Mouse (Mus musculus) adrenal gland, adult (tissue): Measurements from ENCODE around the gene P2ry14.

ENCODE experiments used
- DNase-seq, 2 experiments: peaks; one replicate each; pipeline ENCODE4 v3.0.0; 2022 to 2023; ENCODE audit warnings: low spot score in 1 of 2; ENCODE audit not compliant: inconsistent age in 2 of 2

The P2ry14 gene

GRCm38 (mm10) chr3:59153424-59153823, at the start of gene P2ry14:
Gene P2ry14 (minus strand): TSS chr3:59153618.
- DNase-seq, result peak; percentile 68 to 83

GRCm38 (mm10) chr3:59197329-59197948, 44.0 kb upstream of the P2ry14 start:
- no peak for DNase-seq

DNA sequence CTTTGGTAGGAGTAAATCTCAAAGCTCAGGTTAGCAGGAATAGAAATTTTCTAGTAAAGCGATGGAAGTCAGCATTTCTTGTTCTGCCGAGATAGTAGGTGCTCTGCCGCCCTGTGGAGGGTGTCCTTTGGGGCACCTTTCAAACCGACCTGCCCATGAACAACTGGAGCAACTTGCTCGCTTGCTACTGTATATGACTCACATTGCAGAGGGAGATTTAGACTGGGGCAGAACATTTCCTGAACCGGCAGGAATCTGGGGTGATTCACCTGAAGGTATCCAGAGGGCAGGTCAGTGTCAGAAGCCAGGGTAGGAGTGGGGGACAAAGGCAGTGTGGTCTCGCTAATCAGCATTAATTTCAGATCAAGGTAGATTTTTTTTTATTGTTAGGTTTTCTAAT, 41.5 kb upstream of the P2ry14 start, which contains the start of gene Gpr87:
Gpr87 (minus strand) TSS at position 167 of the 400 bp plus-strand sequence.
- no peak for DNase-seq

DNA sequence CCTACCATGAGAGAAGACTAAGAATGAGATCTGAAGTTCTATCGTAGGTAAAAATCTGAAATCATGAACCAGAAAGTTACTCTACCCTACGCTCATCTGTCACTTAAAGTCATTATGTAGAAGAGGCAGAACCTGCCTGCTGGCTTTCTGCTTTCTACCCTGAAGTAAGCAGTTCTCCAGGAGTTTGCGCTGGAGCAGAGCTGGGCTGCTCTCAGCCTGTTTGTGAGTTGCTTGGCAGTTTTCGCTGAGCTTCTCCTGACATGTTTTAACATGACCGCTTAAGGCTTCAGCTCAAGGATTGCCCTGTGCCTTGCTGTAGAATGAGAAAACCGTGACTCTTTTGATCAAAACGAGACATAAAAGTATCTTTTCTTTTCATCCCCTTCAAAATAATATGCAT, 40.7 kb upstream of the P2ry14 start:
- DNase-seq, result no peak

DNA sequence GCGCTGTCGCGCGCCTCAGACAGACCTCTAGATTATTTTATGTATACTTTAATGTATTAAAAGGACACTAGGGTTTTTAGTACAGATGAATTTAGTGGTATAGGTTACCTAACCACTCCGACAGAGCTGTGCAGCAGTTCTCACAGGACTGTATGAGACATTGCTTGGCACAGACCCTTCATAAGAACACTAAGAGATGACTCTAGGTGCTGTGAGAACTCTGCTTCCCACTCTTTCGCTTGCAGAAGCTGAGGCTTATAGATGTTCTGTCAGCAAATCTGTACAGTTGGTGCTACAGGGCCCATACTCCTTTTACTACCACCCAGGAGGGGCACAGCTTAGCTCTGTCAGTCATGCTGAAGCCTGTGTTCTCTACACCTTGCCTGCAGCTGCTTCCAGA, 38.3 kb upstream of the P2ry14 start:
- DNase-seq, result no peak

DNA sequence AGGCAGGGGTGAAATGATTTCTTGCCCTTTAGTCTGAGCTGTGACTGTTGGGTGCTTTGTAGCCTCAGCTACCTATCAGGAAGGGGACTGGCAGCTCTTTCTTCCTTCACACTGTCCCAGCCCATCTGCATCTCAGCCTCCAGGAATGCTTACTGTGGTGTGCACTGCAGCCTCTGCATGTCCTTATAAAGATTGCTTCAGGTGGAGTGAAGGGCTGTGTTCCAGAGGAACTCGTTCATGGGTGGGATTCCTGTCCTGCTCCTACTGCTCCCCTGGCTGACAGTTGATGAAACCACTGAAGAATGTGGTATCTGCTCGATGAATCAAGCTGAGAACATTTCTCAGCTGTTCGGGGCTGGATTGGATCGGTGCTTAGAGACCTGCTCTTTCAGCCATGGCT, 33.9 kb upstream of the P2ry14 start:
- no peak for DNase-seq

DNA sequence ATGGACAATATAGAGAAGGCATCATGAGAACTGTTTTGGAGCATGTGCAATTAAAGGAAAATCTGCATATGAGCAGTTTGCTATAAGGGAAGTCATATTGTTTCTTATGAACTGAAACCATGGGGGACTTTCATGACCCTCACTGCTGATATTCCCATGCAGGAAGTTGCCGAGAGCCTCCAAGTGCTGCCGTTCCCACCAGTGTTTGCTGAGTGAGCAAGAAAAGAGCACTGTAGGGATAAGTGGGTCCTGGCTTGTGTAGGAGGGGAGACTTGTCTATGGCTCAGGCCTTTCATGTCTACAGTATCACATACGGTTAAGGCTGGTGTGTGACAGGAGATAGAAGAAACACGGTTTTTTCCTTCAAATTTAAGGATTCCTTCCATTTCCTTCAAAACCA, 32.2 kb upstream of the P2ry14 start:
- no peak for DNase-seq

DNA sequence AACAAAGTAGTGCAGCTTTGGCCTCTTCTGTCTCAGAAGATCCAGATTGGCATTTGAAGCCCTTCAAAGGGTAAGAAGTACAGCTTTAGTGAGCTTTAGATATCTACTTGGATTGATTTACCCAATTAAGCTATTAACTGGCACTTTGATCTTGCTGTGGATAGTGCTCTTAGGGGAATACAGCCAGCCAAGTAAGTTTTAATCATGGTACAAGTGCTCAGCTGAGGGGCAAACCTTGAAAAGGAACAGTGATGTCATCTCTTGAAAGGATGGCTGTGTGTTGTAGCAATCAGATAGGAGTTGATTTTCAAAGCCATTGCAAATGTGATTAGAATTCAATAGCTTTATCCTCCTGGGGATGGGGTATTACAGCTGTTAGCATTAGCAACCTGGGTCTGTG, 28.7 kb upstream of the P2ry14 start:
- DNase-seq, result no peak

DNA sequence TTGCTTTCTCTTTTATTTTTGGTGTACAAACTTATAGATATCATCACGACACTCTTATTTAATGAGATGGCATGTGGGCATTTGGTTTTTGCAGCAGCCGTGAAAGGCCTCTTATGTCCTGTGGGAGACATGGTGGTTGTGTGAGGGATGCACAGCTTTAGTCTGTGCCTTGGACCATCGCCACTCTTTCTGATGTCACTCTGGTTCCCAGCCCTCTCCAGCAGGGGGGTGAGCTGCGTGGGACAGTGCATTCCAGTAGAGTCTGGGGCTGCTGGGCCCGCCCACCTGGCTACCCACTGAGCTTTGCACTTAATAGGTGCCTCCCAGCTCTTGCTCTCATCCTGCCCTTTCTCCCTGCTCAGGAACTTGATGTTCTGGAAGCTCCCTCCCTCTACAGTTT, 27.7 kb upstream of the P2ry14 start:
- no peak for DNase-seq

DNA sequence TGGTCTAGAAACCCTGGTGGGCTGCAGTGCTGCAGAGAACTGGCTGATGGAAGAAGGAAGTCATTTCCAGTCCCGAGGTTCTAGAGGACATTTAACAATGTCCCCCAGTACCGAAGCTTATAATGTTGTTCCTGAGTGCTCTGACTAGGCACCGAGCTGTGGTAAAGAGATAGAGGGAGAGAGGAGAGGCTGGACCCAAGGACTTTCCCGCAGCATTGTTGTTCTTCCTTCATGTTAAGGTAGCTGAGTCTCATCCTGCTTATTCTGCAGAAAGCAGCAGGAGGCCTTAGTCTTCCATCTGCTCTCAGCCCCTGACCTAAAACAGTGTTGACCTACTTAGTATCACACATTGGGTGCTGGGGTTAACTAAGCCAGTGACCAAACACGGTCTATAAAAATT, 23.5 kb upstream of the P2ry14 start:
- peak in 1 of 2 experiments; percentile 49 for DNase-seq

DNA sequence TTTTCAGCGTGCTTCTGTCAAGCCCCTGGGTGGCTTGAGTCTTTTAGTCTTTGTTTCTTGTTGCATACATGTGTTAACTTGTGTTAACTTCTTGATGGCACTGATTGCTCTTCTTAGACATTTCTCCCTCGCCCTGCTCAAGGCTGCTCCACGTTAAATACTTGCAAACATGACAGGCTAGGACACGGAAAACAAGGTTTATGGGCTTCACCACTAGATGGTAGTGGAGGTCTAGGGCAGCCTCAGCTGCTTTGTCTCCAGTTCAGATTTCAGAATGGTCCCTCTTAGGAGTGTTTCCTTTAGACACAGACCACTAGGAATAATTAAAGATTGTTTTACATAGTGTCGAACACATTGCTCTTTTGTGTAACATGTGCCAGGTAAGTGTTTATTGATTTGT, 21.8 kb upstream of the P2ry14 start:
- peak; percentile 40 to 86 for DNase-seq

DNA sequence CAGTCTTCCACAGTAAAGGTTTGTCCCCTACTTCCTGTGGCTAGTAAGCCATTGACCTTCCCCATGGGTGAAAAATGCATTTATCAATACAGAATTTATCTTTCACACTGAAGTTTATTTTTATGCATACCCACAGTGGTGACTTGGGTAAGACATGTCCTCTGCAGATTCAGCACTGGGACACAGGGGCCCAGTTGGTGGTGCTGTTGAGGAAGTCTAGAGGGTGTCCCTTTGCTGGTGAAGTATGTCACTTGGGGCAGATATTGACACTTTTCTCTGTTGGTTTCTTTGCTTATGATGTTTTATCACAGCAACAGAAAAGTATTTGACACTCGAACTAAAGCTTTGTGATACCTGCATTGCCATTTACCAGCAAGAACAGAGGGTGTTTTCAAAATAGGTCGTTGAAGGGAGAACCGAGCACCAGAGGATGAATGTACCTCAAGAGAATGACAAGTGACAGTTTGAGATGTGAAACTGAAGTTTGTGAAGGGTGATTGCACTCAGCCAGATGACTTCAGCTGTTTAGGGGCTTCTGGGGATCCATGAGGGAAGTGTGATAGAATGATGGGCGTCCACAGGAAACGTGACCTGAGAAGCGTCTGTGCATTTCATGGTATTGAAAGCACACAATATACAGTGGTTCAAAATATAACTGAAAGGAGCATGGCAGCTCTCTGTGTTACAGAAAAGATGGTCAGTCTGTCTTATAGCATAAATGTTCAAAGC, 21.2 kb upstream of the P2ry14 start:
- no peak for DNase-seq

GRCm38 (mm10) chr3:59169921-59170627, 16.7 kb upstream of the P2ry14 start:
- no peak for DNase-seq

DNA sequence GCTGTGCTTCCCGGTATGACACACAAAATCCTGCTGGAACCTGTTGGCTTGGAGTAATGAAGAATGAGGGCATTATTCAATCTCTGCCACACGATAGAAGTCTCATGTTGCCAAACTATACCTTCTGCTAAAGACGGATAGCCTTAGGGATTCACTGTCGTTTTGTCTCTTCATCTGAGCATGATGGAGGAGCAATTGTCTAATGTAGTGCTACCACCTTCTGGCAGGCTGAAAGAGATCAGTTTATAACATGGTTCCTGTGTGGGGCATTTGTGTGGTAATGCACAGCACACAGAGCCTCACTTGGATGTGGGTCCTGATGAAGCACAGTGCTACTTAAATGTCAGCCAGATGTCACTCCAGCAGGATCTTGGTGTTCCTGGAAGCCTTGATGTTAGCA, 15.8 kb upstream of the P2ry14 start:
- DNase-seq, result peak in 1 of 2 experiments; percentile 61

DNA sequence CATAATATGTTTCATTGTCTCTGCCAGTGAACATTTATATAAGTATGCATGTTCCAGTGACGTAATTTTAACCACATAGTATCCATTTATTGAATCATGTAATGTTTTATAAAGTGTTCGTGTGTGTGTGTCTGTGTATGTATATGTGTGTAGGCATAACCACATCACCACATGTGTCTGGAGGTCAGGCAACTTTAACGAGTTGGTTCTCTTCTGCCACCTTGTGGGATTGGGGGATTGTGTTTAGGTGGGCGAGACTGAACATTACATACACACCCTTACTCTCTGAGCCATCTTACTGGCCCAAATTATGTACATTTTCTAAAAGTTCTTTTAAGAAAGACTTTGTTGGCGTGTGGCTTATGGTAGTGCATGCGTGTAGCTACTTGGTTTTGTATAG, 15.1 kb upstream of the P2ry14 start:
- no peak for DNase-seq

DNA sequence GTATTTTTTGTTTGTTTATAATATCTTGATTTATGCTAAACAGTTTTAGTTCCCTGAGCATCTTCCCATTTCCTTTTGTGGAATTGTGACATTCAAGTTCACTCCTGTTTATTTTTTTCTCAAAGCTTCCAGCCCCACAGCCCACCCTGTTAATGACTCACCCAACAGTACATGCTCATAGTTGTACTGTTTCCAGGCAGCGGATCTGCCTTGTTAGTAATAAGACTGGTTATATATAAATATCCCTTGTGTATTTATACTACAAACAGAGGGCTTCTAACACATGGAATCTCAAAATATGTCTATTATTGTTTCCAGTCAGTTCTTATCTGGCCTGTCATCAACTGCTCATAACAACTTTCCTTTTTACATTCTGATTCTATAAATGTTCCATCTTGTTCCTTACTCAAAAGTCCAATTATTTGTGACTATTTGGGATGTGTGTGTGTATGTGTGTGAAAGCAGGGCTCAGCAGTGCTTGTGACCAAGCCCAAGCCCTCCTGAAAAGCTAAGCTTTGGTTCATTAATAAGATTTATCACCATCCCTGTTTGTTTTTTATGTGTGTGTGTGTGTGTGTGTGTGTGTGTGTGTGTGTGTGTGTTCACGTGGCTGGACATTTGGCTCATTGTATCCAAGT, 14.1 kb upstream of the P2ry14 start:
- DNase-seq, result no peak

DNA sequence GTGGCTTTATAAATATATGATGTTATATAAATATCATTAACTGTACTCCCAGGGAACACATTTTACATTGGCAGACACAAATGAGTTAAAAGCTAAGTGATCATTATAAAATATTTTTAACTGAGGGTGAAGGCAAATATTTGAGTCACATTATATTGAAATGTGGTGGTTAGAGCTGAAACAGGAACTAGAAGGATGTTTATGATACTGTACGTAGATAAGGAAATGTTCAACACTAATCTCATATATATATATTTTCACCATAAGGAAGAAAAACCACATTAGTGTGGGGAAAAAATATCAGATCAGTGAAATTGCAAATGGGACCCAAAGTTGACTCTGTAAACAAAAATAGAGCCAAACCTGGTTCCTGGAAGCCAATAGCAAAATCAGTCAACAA, 7.0 kb upstream of the P2ry14 start:
- no peak for DNase-seq

DNA sequence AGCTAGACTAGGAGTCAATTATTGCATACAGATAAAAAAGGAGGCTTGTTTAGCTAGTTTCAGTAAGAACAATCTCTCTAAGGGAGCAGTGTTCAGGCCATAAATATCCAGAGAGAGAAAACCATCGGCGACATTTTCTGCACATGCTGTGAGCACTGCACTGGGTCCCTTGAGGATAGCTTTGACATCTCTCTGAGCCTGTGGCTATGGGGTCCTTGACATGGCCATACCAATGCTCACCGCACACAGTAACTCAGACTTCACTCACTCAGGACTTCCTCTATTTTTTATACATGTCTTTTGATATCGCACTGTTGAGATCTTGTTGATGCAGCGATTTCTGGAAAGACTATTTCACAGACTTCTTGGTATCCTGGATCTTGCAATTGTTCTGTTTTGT, 3.6 kb upstream of the P2ry14 start:
- DNase-seq, result no peak

DNA sequence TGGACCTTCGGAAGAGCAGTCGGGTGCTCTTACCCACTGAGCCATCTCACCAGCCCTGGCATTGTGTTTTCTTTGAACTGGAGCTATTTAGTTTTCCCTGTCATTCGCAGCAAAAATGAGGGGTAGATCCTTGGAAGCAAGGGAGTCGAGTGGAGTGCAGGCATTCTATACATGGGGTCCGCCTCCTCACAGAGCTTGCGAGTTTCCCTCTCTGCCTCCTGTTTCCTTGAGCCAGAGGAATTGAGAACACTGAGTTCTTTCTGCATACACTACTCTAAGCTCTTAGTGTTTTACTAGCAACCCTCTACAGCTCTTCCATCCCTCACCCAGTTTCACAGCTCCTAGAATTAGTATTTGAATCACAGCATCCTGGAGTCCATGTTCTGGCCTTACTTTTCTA, 2.0 kb upstream of the P2ry14 start:
- no peak for DNase-seq

DNA sequence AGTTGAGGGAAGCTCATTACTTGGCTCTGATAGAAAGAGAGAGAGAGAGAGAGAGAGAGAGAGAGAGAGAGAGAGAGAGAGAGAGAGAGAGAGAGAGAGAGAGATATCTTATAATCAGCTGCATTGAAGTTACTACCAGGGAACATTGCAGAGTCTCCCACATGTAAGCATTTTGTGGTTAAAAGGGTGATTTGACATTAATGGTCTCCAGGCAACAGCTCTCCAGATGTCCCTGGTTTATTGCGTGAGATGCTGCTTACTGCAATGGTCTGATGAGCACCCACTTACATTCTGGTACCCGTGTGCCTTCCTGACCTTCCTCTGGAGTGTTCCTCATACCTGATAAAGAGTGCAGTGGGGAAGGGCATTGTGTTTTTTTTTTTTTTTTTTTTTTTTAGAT, 1.5 kb upstream of the P2ry14 start:
- no peak for DNase-seq

- DNase-seq, result no peak
Measured at GRCm38 (mm10) chr3:59150624-59151023, 2.8 kb downstream of the P2ry14 start.

- no peak for DNase-seq
Measured at GRCm38 (mm10) chr3:59149646-59150045, 3.8 kb downstream of the P2ry14 start.
